Mouse (Mus musculus) hindbrain, embryonic 15.5 days (tissue): ENCODE results near the gene Plekhg3. TPM values are rescaled to one million over a fixed set of nuclear protein-coding genes. Genes with fewer than 3 reads are reported as not detected.

Experiments
- ATAC-seq: fragments of 200-750 bp; cut with Nextera tagmentation; 2 replicates; pipeline ENCODE4 v1.8.0; 2017; ENCODE audit warnings: low read depth, moderate number of reproducible peaks, moderate TSS enrichment; ENCODE audit not compliant: low FRiP score
- H3K27ac ChIP-seq: fragments of 300-500 bp; sonication (generic); replicated peaks from 2 replicates; pipeline ENCODE4 v1.5.1; 2015; ENCODE audit warnings: mild to moderate bottlenecking, inconsistent platforms
- H3K27me3 ChIP-seq: fragments of 300-500 bp; sonication (generic); 2 replicates; pipeline ENCODE4 v1.6.1; 2015; ENCODE audit warnings: control low read depth, inconsistent platforms
- H3K36me3 ChIP-seq: fragments of 300-500 bp; sonication (generic); 2 replicates; pipeline ENCODE4 v1.6.1; 2015; ENCODE audit warnings: control low read depth, inconsistent platforms
- H3K4me1 ChIP-seq: fragments of 300-500 bp; sonication (generic); replicated peaks from 2 replicates; pipeline ENCODE4 v1.6.1; 2015; ENCODE audit warnings: control low read depth, inconsistent platforms
- H3K4me2 ChIP-seq: fragments of 300-500 bp; sonication (generic); 2 replicates; pipeline ENCODE4 v1.6.1; 2015; ENCODE audit warnings: moderate library complexity, mild to moderate bottlenecking, inconsistent platforms
- H3K4me3 ChIP-seq: fragments of 300-500 bp; sonication (generic); 2 replicates; pipeline ENCODE4 v1.5.1; 2015; ENCODE audit warnings: mild to moderate bottlenecking, inconsistent platforms
- H3K9ac ChIP-seq: fragments of 300-500 bp; sonication (generic); 2 replicates; pipeline ENCODE4 v1.6.1; 2015; ENCODE audit warnings: inconsistent platforms
- H3K9me3 ChIP-seq: fragments of 300-500 bp; sonication (generic); 2 replicates; pipeline ENCODE4 v1.6.1; 2016; ENCODE audit warnings: control low read depth, inconsistent platforms
- WGBS: fragments of 180-500 bp; shearing (Covaris S2); methylation state at CpG from one replicate; pipeline ENCODE4 v1.1.7; 2015; 5-methylcytosine and 5-hydroxymethylcytosine counted together
- microRNA-seq: library from miRNA; unstranded; fragments of <30 nt; microRNA quantifications from one replicate; pipeline ENCODE4, GENCODE M21; 2016
- polyA plus RNA-seq: library from polyadenylated mRNA; unstranded; fragments of >200 nt; fragmentation: Nextera tagmentation; extraction: Ambion mirVana; gene quantifications from 2 replicates; pipeline ENCODE4 v1.2.1, GENCODE M21; 2015

Gene Plekhg3
- polyA plus RNA-seq, 1 experiment from 2014 or later, result 2.3 TPM

GRCm38 (mm10) chr12:76615580-76615937 lies 84.9 kb downstream of the Plekhg3 start:
- H3K4me2 ChIP-seq, result no peak overlapping the region
- H3K9ac ChIP-seq, result no peak overlapping the region
- H3K27ac ChIP-seq, result no peak overlapping the region
- ATAC-seq, result no peak
- 66% methylated on average over 4 of the region's 4 CpGs for WGBS
- H3K27me3 ChIP-seq, result no peaks in the 10 kb centered on the region
- H3K36me3 ChIP-seq, result no peaks in the 10 kb centered on the region
- H3K4me3 ChIP-seq, result no peak overlapping the region
- H3K4me1 ChIP-seq, result 0 out of 2 replicates have a peak, but pooled peaks cover 3% of the 10 kb centered on the region
- no peaks in the 10 kb centered on the region for H3K9me3 ChIP-seq

- Histone ChIP-seq H3K27me3 (no peaks in the 10 kb centered on the region), H3K4me3 (no peak overlapping the region), H3K4me2 (no peak overlapping the region), H3K27ac (no peak overlapping the region), H3K9me3 (no peaks in the 10 kb centered on the region), H3K36me3 (no peaks in the 10 kb centered on the region), H3K4me1 (0 out of 2 replicates have a peak, but pooled peaks cover 3% of the 10 kb centered on the region), H3K9ac (no peak overlapping the region)
- 72% methylated on average over 4 of the region's 4 CpGs for WGBS
- no peak for ATAC-seq
These were observed 87.5 kb downstream of the Plekhg3 start for GRCm38 (mm10) chr12:76618175-76618574.

- Histone ChIP-seq H3K4me1 (0 out of 2 replicates have a peak, but pooled peaks cover 3% of the 10 kb centered on the region), H3K27me3 (no peaks in the 10 kb centered on the region), H3K9me3 (no peaks in the 10 kb centered on the region), H3K36me3 (no peaks in the 10 kb centered on the region), H3K4me2 (no peak overlapping the region), H3K4me3 (no peak overlapping the region), H3K9ac (no peak overlapping the region), H3K27ac (no peak overlapping the region)
- ATAC-seq, result no peak
- WGBS, result 55% methylated on average over 5 of the region's 5 CpGs
These were observed 89.2 kb downstream of the Plekhg3 start for GRCm38 (mm10) chr12:76619847-76620246.

- peak; percentile 23; the same call in 1 of the 2 replicates for ATAC-seq
- Histone ChIP-seq H3K4me2 (no peak overlapping the region), H3K9me3 (no peaks in the 10 kb centered on the region), H3K9ac (no peak overlapping the region), H3K27ac (no peak overlapping the region), H3K4me1 (no peaks in the 10 kb centered on the region), H3K4me3 (no peak overlapping the region), H3K27me3 (no peaks in the 10 kb centered on the region), H3K36me3 (no peaks in the 10 kb centered on the region)
- 68% methylated on average over 6 of the region's 6 CpGs for WGBS
These were observed 92.7 kb downstream of the Plekhg3 start for GRCm38 (mm10) chr12:76623374-76623773.

Small RNA genes within 50 kb of the gene (microRNA-seq; reads per million reads assigned to microRNA genes)
- not detected for gene Mir5135

Other genes starting within 250 kb of the Plekhg3 start
- 10.7 and 12.4 TPM in 2 replicates for gene Akap5, start 206.0 kb upstream of the Plekhg3 start, polyA plus RNA-seq
- gene Zbtb25, start 161.3 kb upstream of the Plekhg3 start, polyA plus RNA-seq, result 13.1 and 14.1 TPM in 2 replicates
- gene Zbtb1, start 160.6 kb upstream of the Plekhg3 start, polyA plus RNA-seq, result 3.7 and 3.9 TPM in 2 replicates
- gene Hspa2, start 126.7 kb upstream of the Plekhg3 start, polyA plus RNA-seq, result 7.3 and 8.7 TPM in 2 replicates
- 1.6 TPM in 2 replicates for gene Ppp1r36, start 113.4 kb upstream of the Plekhg3 start, polyA plus RNA-seq
- gene Sptb, start 179.7 kb downstream of the Plekhg3 start, polyA plus RNA-seq, result 6.3 and 8.0 TPM in 2 replicates
- 134 and 149 TPM in 2 replicates for gene Churc1, start 234.6 kb downstream of the Plekhg3 start, polyA plus RNA-seq
- gene Fntb, start 234.7 kb downstream of the Plekhg3 start, polyA plus RNA-seq, result 40.4 and 46.0 TPM in 2 replicates